Mouse (Mus musculus) right cerebral cortex, adult 2 months (tissue): ENCODE results near the gene Tepsin.

Source experiments
- DNase-seq, 2 experiments: peaks; one replicate each; pipeline ENCODE4 v3.0.0; 2021 to 2022; ENCODE audit warnings: low spot score in 2 of 2

Gene Tepsin

GRCm38 (mm10) chr11:120098588-120099511, at the start of gene Tepsin, which contains the start of gene Ndufaf8:
TSS of gene Tepsin (minus strand) at chr11:120098731.
TSS of gene Ndufaf8 (plus strand) at chr11:120098928.
- peak; percentile 100 for DNase-seq

- DNase-seq, result no peak
Observed at GRCm38 (mm10) chr11:120143708-120144497, 45.4 kb upstream of the Tepsin start.

- DNase-seq, result no peak
Observed at GRCm38 (mm10) chr11:120142601-120143051, 44.1 kb upstream of the Tepsin start.

- no peak for DNase-seq
Observed at GRCm38 (mm10) chr11:120140255-120140654, 41.7 kb upstream of the Tepsin start.

- peak; percentile 26 to 37 for DNase-seq
Observed at GRCm38 (mm10) chr11:120139309-120139731, 40.8 kb upstream of the Tepsin start.

- no peak for DNase-seq
Observed at GRCm38 (mm10) chr11:120137625-120138004, 39.1 kb upstream of the Tepsin start.

GRCm38 (mm10) chr11:120136796-120137624, 38.5 kb upstream of the Tepsin start:
- peak; percentile 79 to 83 for DNase-seq

- no peak for DNase-seq
Observed at GRCm38 (mm10) chr11:120136195-120136594, 37.7 kb upstream of the Tepsin start.

- no peak for DNase-seq
Observed at GRCm38 (mm10) chr11:120134847-120135530, 36.5 kb upstream of the Tepsin start.

- DNase-seq, result no peak
Observed at GRCm38 (mm10) chr11:120134148-120134547, 35.6 kb upstream of the Tepsin start.

GRCm38 (mm10) chr11:120129281-120129680, 30.8 kb upstream of the Tepsin start:
- DNase-seq, result no peak

GRCm38 (mm10) chr11:120126845-120127244, 28.3 kb upstream of the Tepsin start:
- no peak for DNase-seq

GRCm38 (mm10) chr11:120122126-120122525, 23.6 kb upstream of the Tepsin start:
- DNase-seq, result no peak

GRCm38 (mm10) chr11:120120642-120121420, 22.3 kb upstream of the Tepsin start:
- peak; percentile 81 for DNase-seq

GRCm38 (mm10) chr11:120119936-120120541, 21.5 kb upstream of the Tepsin start:
- DNase-seq, result no peak

- DNase-seq, result no peak
Observed at GRCm38 (mm10) chr11:120119108-120119507, 20.6 kb upstream of the Tepsin start.

GRCm38 (mm10) chr11:120117626-120118025, 19.1 kb upstream of the Tepsin start:
- DNase-seq, result no peak

GRCm38 (mm10) chr11:120114488-120115215, 16.1 kb upstream of the Tepsin start:
- no peak for DNase-seq

GRCm38 (mm10) chr11:120112136-120112535, 13.6 kb upstream of the Tepsin start:
- DNase-seq, result no peak
